Mouse (Mus musculus): ENCODE measurements around the gene Ankdd1b.

Gene Ankdd1b

DNA sequence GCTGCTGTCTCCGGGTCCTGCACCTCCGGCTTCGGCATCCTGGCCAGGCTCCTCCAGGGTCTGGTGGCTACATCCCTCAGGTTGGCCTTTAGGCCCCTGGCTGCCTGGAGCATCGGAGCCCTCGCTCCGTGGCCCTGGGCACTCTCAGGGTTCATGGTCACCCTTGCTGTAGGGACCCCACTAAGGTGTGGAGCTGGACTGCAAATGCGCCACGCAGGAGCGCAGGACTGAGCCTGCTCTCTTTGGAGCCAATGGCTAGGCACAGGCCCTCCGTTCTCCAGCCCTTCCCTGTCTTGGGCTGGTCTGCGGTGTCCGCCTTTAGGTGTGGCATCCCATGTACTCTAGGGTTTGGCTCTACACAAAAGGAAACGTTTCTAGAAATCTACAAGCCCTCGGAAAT is at the start of gene Ankdd1b:
Gene Ankdd1b, minus strand, starts transcription at position 242 of the 400 bp plus-strand sequence.
- Histone ChIP-seq H3K9me3 (ENCODE audit: low read length) (no peaks in the 10 kb centered on the region), H3K27me3 (ENCODE audit: insufficient read depth, low read length) (no peaks in the 10 kb centered on the region), H3K4me3 (replicated peaks; ENCODE audit: low read length) (no peak within 1 kb of the TSS), H3K4me1 (replicated peaks; ENCODE audit: low read depth, low read length) (peaks cover 4% of the 10 kb centered on the region; the same call in 1 of the 2 replicates), H3K36me3 (ENCODE audit: insufficient read depth, low read length) (no peaks in the 10 kb centered on the region)
- TF ChIP-seq NANOG (IDR thresholded peaks at IDR 0.05; ENCODE audit: borderline replicate concordance, low read length) (no peak), CTCF (conservative IDR thresholded peaks at IDR 0.05; ENCODE audit: low read length) (no peak), POU5F1 (IDR thresholded peaks at IDR 0.05; ENCODE audit: borderline replicate concordance, low read length) (no peak)

DNA sequence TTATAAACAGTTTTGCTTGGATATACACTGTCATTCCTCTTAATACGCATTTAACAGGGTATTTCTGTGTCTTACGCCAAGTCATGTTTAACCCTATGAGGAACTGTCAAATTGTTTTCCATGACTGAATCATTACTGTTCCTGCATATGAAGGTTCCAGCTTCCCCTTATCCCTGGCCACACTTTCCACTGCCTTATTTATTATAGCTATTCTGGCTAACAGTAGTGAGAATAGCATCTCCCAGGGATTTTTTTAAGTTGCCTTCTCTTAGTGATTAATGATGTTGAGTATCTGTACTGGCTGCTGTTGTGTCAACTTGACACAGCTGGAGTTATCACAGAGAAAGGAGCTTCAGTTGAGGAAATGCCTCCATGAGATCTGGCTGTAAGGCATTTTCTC is 46.3 kb upstream of the Ankdd1b start:
- TF ChIP-seq CTCF (conservative IDR thresholded peaks at IDR 0.05; ENCODE audit: low read length) (no peak), POU5F1 (IDR thresholded peaks at IDR 0.05; ENCODE audit: borderline replicate concordance, low read length) (no peak), NANOG (IDR thresholded peaks at IDR 0.05; ENCODE audit: borderline replicate concordance, low read length) (no peak)
- H3K27me3 ChIP-seq (ENCODE audit: insufficient read depth, low read length), result no peaks in the 10 kb centered on the region
- peaks cover 46% of the 10 kb centered on the region for H3K36me3 ChIP-seq (ENCODE audit: insufficient read depth, low read length)
- no peak overlapping the region for H3K4me3 ChIP-seq (replicated peaks; ENCODE audit: low read length)
- 0 out of 2 replicates have a peak, but pooled peaks cover 5% of the 10 kb centered on the region for H3K4me1 ChIP-seq (replicated peaks; ENCODE audit: low read depth, low read length)
- H3K9me3 ChIP-seq (ENCODE audit: low read length), result no peaks in the 10 kb centered on the region

GRCm38 (mm10) chr13:96516249-96516648 is 45.3 kb upstream of the Ankdd1b start:
- 0 out of 2 replicates have a peak, but pooled peaks cover 5% of the 10 kb centered on the region for H3K4me1 ChIP-seq (replicated peaks; ENCODE audit: low read depth, low read length)
- H3K4me3 ChIP-seq (replicated peaks; ENCODE audit: low read length), result no peak overlapping the region
- no peaks in the 10 kb centered on the region for H3K27me3 ChIP-seq (ENCODE audit: insufficient read depth, low read length)
- H3K36me3 ChIP-seq (ENCODE audit: insufficient read depth, low read length), result peaks cover 54% of the 10 kb centered on the region
- no peaks in the 10 kb centered on the region for H3K9me3 ChIP-seq (ENCODE audit: low read length)
- no peak for TF ChIP-seq CTCF (conservative IDR thresholded peaks at IDR 0.05; ENCODE audit: low read length)
- TF ChIP-seq POU5F1 (IDR thresholded peaks at IDR 0.05; ENCODE audit: borderline replicate concordance, low read length), result no peak
- TF ChIP-seq NANOG (IDR thresholded peaks at IDR 0.05; ENCODE audit: borderline replicate concordance, low read length), result no peak

DNA sequence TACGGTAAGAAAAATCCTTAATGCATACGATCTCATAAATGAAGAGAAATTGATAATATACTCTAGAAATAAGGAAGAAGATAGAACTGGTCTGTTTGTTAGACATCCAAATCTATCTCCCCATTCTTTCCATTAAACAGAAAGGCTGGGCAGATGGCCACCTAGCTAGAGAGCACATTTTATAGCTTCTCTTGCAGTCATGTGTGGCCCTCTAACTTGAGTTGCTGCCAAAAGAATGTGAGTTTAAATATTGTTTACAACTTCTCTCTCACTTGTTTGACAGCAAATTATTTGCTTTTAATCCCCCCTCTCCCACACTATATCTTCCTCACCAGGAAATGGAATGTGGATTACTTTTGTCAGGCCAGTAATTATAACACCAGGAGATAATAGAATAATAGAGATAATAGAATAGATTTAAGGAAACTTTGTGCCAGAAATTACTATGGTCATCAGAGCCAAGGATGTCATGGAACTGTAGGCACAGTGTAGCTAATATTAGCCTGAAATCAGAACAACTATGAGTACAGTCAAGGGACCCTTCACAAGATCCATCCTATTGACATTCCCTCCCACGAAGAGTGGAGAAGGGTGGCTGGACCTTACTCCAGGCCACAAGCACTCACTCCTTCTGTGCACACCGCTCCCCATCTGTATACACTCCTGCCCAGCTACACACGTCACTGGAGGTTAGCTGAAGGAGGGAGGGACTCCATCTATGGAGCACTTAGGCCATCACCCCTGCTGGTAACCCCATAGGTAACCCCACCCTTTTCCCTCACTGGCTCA is 43.4 kb upstream of the Ankdd1b start:
- Histone ChIP-seq H3K36me3 (ENCODE audit: insufficient read depth, low read length) (peaks cover 64% of the 10 kb centered on the region), H3K9me3 (ENCODE audit: low read length) (no peaks in the 10 kb centered on the region), H3K4me1 (replicated peaks; ENCODE audit: low read depth, low read length) (0 out of 2 replicates have a peak, but pooled peaks cover 5% of the 10 kb centered on the region), H3K27me3 (ENCODE audit: insufficient read depth, low read length) (no peaks in the 10 kb centered on the region), H3K4me3 (replicated peaks; ENCODE audit: low read length) (no peak overlapping the region)
- TF ChIP-seq CTCF (conservative IDR thresholded peaks at IDR 0.05; ENCODE audit: low read length) (no peak), POU5F1 (IDR thresholded peaks at IDR 0.05; ENCODE audit: borderline replicate concordance, low read length) (no peak), NANOG (IDR thresholded peaks at IDR 0.05; ENCODE audit: borderline replicate concordance, low read length) (no peak)

- no peaks in the 10 kb centered on the region for H3K27me3 ChIP-seq (ENCODE audit: insufficient read depth, low read length)
- no peaks in the 10 kb centered on the region for H3K9me3 ChIP-seq (ENCODE audit: low read length)
- H3K4me1 ChIP-seq (replicated peaks; ENCODE audit: low read depth, low read length), result 0 out of 2 replicates have a peak, but pooled peaks cover 5% of the 10 kb centered on the region
- peaks cover 79% of the 10 kb centered on the region for H3K36me3 ChIP-seq (ENCODE audit: insufficient read depth, low read length)
- TF ChIP-seq POU5F1 (IDR thresholded peaks at IDR 0.05; ENCODE audit: borderline replicate concordance, low read length) (no peak), NANOG (IDR thresholded peaks at IDR 0.05; ENCODE audit: borderline replicate concordance, low read length) (no peak), CTCF (conservative IDR thresholded peaks at IDR 0.05; ENCODE audit: low read length) (no peak)
- no peak overlapping the region for H3K4me3 ChIP-seq (replicated peaks; ENCODE audit: low read length)
Observed at GRCm38 (mm10) chr13:96511893-96512292, 40.9 kb upstream of the Ankdd1b start.

GRCm38 (mm10) chr13:96511262-96511661 is 40.3 kb upstream of the Ankdd1b start:
- TF ChIP-seq NANOG (IDR thresholded peaks at IDR 0.05; ENCODE audit: borderline replicate concordance, low read length) (no peak), CTCF (conservative IDR thresholded peaks at IDR 0.05; ENCODE audit: low read length) (no peak), POU5F1 (IDR thresholded peaks at IDR 0.05; ENCODE audit: borderline replicate concordance, low read length) (no peak)
- Histone ChIP-seq H3K36me3 (ENCODE audit: insufficient read depth, low read length) (peaks cover 79% of the 10 kb centered on the region), H3K4me1 (replicated peaks; ENCODE audit: low read depth, low read length) (0 out of 2 replicates have a peak, but pooled peaks cover under 1% of the 10 kb centered on the region), H3K4me3 (replicated peaks; ENCODE audit: low read length) (no peak overlapping the region), H3K9me3 (ENCODE audit: low read length) (no peaks in the 10 kb centered on the region), H3K27me3 (ENCODE audit: insufficient read depth, low read length) (no peaks in the 10 kb centered on the region)

- Histone ChIP-seq H3K4me3 (replicated peaks; ENCODE audit: low read length) (no peak overlapping the region), H3K36me3 (ENCODE audit: insufficient read depth, low read length) (peaks cover 74% of the 10 kb centered on the region), H3K27me3 (ENCODE audit: insufficient read depth, low read length) (no peaks in the 10 kb centered on the region), H3K9me3 (ENCODE audit: low read length) (no peaks in the 10 kb centered on the region), H3K4me1 (replicated peaks; ENCODE audit: low read depth, low read length) (no peaks in the 10 kb centered on the region)
- no peak for TF ChIP-seq POU5F1 (IDR thresholded peaks at IDR 0.05; ENCODE audit: borderline replicate concordance, low read length)
- TF ChIP-seq CTCF (conservative IDR thresholded peaks at IDR 0.05; ENCODE audit: low read length), result no peak
- no peak for TF ChIP-seq NANOG (IDR thresholded peaks at IDR 0.05; ENCODE audit: borderline replicate concordance, low read length)
Observed at GRCm38 (mm10) chr13:96510635-96511034, 39.6 kb upstream of the Ankdd1b start.

GRCm38 (mm10) chr13:96507541-96507940 is 36.5 kb upstream of the Ankdd1b start:
- no peaks in the 10 kb centered on the region for H3K27me3 ChIP-seq (ENCODE audit: insufficient read depth, low read length)
- H3K36me3 ChIP-seq (ENCODE audit: insufficient read depth, low read length), result peaks cover 55% of the 10 kb centered on the region
- no peak overlapping the region for H3K4me3 ChIP-seq (replicated peaks; ENCODE audit: low read length)
- TF ChIP-seq CTCF (conservative IDR thresholded peaks at IDR 0.05; ENCODE audit: low read length), result no peak
- no peak for TF ChIP-seq NANOG (IDR thresholded peaks at IDR 0.05; ENCODE audit: borderline replicate concordance, low read length)
- no peak for TF ChIP-seq POU5F1 (IDR thresholded peaks at IDR 0.05; ENCODE audit: borderline replicate concordance, low read length)
- H3K4me1 ChIP-seq (replicated peaks; ENCODE audit: low read depth, low read length), result no peaks in the 10 kb centered on the region
- H3K9me3 ChIP-seq (ENCODE audit: low read length), result no peaks in the 10 kb centered on the region
